Mouse (Mus musculus) common myeloid progenitor, adult 5-6 weeks (primary cell): Measurements from ENCODE around the gene Rev1. TPM values are rescaled to one million over a fixed set of nuclear protein-coding genes. Genes with fewer than 3 reads are reported as not detected.
A peak's percentile ranks its signal among the peaks of the same experiment; 100 is the strongest.
"Not testable (repeated sequence)": the region's sequence is repeated elsewhere in the genome, so short reads cannot be mapped to it uniquely, and the experiment has no call there.

Experiments
- ATAC-seq: replicated peaks from 2 replicates; pipeline ENCODE4 v1.8.0; 2016; ENCODE audit warnings: low read depth, mild to moderate bottlenecking, moderate TSS enrichment, inconsistent platforms; ENCODE audit not compliant: poor library complexity, severe bottlenecking
- total RNA-seq: library from RNA; stranded (forward); fragments of 200-1000, 187-1606 nt; gene quantifications from 2 replicates; pipeline ENCODE4 v1.2.3, GENCODE M21; 2017

Rev1 gene
- total RNA-seq, 1 experiment from 2014 or later: 41.5 TPM

DNA sequence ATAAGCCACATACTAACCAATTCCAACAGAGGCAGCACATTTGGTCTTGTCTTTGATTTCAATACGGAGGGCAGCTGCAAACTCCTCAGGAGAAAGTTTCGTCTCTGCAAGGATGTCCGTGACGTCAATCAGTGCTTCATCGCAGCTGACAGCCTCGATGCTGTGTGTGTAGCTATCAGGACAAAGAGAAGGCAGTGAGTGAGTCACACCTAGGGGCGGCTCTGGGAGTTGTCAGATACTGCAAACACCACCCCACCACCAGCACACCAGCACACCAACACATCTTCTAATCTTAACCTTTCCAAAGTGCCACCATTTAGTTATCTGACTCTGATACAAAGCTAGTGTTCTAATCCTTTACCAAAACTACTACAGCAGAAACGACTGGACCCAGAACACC, 58.3 kb downstream of the Rev1 start:
- no peak for ATAC-seq

DNA sequence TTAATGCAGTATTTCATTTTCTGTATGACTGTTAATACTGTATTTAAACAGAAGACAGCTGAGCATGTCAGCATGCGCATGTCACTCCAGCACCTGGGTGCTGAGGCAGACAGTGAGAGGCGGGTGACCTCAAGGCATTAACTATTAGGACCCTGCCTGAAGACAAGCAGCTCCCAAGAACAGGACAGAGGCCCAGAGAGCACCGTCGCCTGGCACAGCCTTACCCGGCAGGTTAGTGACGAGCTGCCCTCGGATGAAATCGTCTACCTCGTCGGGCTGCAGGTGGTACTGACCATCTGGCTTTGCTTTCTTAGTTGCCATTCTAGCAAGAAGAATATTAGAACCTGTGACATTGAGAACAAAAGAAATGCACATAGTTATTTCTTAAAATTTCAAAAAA, 62.3 kb downstream of the Rev1 start:
- ATAC-seq: no peak

DNA sequence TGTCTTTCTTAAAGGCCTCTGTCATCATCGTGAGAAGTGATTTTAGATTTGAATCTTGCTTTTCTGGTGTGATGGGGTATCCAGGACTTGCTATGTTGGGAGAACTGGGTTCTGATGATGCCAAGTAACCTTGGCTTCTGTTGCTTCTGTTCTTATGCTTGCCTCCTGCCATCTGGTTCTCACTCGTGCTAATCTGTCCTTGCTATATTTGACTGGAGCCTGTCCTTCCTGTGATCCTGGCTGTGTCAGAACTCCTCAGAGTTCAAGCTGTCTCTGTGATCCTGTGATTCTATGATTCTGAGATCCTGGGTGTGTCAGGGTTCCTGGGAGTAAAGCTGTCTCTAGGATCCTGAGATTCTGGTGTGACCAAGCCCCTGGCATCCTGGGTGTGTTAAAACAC, 67.4 kb downstream of the Rev1 start:
- ATAC-seq: not testable (repeated sequence)

DNA sequence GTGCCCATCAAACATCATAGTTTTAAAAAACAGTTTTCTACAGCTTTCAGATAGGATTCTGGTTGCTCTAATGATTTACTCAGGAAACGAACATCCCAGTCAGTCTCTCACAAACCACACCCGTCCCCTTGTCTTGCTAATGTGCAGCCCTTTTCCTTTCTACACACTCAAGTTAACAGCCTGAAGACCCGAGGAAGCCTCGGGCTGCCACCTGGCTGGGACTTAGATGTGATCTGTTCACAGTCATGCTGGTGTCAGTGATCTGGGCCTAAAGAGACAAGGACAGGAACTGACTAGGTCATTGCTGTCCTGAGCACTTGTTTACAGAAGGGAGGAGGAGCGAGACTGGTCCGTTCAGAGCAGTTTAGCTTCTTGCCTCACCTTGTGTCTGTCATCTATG, 71.2 kb downstream of the Rev1 start:
- no peak for ATAC-seq

DNA sequence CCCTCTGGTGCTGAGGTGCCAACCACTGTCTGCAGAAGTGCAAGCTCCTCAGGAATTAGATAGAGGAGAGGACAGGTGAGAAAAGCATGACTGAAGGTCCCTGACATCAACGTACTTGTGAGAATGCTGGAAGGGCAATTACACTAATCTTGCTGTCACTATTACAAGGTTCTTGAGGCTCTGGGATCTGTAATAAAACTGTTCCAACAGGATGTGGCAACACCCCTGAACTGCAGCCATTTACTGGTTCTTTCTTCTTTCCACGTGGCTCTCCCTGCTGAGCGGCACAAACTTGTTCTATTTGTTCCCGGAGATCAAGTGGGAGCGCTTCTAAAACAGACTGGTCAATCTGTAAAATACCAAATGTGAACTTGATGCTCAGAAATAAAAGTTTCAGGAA, 74.4 kb downstream of the Rev1 start:
- no peak for ATAC-seq

DNA sequence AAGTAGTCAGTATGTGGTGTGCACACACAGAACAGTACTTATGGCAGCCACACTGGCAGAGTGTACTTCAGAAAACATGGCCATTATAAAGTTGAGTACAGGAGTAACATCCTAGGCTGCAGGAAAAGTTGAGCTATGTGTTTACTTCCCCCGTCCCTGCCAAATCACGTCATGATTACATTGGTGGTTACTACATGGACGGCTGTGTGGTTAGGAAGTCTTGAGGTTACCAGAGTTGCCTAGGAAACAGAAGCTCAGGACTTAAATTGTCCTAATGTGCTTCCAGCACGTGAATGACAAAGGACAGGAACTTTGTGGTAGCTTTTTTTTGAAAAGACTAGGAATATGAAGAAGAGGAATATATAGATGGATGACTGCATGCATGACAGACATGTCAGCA, 80.0 kb downstream of the Rev1 start:
- ATAC-seq: peak; percentile 92

DNA sequence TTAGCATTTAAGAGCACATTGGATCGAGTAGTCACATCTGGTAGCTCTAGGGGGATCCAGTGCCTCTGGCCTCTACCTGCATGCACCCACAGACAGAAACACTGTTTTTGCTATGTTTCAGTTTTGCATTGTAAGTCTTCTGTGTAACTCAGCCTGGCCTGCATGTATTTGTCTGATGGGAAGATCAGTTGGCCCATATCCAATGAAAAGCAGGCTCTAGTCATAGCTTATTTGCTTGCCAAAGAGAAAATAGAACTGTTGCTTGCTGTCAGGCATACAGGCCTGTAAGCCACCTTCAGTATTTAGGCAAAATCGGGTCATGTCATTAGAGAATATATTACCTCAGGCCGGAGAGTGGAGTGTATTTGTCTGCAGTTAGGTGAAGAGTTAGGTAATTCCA, 81.5 kb downstream of the Rev1 start:
- ATAC-seq: no peak

DNA sequence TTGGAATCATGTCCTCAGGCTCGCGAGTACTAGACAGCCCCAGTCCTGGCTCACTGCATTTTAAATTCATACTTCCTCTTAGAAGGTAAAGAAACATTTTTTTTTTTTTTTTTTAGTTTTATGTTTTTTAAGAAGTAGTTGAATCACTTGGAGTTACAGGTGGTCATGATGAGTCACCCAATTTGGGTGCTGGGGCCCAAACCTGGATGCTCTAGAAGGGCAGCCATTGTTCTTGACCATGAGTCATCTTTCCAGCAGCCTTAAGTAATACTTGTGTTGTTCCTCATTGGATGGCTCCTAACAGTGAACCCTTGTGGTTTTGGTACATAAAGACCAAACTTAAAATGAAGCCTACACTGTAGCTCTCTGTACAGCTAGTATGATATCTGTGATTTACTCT, 90.7 kb downstream of the Rev1 start:
- ATAC-seq: no peak

DNA sequence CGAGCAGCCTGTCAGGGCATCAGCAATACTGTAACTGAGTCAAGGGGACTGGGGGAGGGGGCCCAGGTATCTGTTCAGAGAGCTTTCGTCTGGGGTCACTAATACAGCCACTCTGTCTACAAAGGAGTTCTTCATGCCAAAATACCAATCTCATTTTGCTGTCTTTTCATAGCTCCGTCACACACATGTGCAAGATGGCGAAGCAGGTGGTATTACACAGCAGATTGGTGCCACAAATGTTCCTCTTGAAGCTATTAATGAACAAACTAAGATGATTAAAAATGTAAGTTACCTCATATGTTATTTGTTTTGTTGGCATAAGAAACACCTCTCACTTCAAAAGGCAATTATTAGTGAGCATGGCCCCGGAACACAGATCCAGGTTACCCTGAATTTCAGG, 92.2 kb downstream of the Rev1 start:
- no peak for ATAC-seq

DNA sequence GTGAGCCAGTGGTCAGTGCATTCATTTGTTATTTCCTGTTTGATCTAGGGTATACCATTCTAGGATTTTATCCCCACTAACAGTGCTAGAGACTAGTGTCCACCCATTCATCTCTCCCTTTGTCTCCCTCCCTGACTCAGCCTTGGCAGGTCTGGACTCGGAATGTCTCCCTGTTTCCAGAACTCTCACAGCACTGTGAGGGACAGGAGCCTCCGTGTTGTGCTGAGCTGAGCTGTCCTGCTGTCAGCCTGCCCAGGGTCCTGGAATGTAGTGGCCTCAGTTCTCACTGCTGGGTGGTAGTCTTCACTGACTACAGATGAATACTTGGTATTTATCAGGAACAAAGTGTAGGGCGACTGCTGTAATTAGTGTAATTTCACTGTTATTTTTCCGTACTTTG, 94.1 kb downstream of the Rev1 start:
- no peak for ATAC-seq

DNA sequence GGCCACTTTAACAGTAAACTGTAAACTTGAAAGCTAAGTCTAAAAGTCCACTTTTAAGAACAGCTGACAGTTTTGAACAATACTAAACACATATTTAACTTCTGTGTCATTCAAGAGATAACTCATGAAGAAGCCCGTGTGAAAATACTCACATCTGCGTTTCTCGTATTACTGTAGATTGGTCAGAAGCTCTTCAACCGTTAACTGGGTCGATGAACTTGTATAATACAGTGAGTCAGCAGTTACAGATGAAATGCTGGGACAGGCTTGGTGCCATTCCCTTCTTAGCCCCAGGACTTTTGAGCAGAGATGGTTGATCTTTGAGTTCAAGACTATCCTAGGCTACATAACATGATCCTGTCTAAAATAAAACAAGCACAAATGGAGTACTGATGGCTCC, 98.2 kb downstream of the Rev1 start:
- ATAC-seq: no peak

DNA sequence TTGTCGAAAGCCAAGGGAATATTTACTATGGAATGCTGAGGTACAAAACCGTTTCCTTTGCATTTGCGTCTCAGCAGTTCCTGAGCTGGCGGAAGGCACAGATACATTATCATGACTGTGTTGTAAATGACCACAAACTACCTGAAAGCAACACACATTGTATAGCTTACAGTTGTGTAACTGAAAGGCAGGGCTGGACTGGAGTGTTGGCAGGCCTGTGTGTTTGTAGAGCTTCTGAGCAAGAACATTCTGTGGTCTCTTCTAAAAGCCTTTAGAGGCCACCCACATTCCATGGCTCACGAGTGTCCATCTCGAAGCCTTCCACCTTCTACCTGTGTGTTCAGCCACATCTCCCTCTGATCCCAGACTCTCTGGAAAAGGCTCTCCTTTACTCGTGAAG, 102.3 kb downstream of the Rev1 start:
- ATAC-seq: no peak

DNA sequence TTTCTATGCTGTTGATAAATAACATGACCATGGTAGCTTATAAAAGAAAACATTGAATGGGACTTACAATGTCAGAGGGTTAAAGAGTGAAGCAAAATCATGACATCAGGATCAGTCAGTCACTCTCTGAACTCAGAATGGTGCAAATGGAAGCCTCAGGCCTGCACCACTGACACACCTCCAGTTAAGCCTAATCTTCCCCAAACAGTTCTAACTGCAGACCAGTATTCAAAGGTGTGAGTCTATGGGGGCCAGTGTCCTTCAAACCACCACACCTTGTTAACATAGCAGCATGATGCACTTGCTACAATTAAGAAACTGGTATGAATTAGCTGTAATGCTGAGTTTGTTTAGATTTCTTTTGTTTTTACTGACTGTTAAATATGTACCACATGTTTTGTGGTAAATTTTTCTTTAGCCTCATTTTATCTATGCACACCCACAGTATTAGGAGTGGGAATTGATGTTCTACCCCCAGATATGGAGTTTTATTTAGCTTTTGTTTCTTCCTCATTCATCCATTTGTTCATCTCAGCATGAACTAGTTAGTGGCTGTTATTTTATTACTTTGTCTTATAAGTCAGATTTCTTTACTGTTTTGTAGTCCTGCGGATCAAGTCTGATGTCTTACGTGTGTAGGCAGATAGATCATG, 114.9 kb downstream of the Rev1 start:
- ATAC-seq: no peak

DNA sequence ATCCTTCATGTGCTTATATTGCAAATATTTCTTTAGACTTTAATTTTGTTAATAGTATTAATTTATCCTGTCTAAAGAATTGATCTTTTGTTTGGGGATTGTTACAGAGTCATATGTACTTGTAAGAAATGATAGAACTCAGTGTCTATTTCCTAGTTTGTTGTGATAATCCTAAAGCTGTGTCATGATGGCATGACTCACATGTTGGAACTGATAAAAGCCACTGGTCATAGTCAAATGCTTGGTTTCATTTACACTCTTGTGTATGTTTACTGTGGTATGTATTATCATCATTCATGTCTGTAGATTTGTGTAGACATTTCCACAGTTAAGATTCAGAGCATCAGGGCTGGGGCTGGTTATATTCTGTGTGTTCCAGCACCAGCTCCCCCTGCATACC, 117.1 kb downstream of the Rev1 start:
- ATAC-seq: no peak

DNA sequence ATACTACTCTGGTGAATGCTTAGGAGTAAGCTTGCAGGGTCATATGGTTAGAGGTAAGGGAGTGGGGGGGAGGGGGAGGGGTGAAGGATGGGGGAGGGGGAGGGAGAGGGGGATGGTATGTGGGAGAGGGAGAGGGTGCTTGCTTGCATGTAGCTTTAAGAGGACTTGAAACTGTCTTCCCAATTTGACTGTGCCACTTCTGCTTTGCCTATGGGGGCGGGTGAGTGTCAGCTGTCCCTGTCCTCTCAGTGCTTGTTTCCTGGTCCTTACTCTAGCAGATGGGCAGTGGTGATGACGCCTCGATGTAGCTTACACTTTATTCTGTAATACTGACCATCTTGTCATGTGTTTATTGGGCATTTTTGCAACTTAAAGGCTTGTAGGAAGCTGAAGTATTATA, 117.5 kb downstream of the Rev1 start:
- peak; percentile 47 for ATAC-seq

DNA sequence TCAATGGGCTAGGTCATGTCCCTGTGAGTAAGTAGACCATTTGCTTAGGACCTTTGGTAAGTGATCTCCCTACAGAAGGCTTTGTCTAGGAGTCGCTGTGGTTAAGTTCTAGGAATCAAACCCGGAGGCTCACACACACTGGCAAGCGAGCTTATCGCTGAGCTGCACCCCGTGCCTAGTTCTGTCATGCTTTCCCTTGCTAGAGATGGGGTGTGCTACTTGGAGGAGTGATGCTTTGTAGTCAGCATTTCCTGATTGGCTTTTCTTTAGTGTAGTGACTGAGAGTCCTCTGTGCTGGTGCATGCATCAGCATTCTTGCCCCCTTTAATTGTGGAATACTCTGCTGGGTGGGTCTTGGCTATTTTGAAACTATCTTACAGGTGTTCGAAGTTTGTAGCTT, 118.0 kb downstream of the Rev1 start:
- ATAC-seq: peak; percentile 77

DNA sequence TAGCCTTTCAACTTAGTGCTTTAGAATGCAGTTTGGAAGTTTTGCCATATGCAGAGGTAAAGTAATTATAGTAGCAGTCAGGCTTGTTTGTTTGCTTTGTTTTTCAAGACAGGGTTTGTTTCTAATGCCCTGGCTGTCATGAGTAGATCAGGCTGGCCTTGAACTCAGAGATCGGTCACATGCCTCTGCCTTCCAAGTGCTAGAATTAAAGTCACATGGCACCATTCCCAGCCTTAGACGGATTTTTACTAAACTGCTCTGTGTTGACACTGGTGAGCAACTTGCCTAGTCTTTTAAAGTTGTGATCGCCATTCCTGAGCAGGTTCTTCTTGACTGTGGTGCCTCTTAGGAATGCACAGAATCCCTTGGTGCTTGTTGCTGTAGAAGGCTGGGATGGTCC, 122.9 kb downstream of the Rev1 start:
- no peak for ATAC-seq

DNA sequence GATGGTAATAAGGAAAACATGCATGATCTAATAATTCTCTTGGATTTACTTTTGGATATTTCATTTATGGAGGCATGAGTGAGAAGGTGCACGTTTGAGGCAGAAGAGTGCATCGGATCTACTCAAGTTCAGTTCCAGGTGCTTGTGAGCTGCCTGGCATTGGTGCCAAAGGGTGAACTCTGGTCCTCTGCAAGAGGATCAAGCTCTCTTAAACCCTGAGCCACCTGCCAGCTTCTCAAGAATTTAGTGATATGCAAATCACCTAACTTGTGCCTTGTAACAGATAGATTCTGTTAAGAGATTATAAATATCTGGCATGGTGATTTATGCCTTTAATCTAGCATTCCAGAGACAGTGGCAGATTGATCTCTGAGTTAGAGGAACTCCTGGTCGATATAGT, 126.6 kb downstream of the Rev1 start:
- ATAC-seq: no peak

Other genes with a start within 250 kb of the Rev1 start
- 22.7 and 36.1 TPM in 2 replicates for gene Mitd1, start 239.4 kb downstream of the Rev1 start, total RNA-seq
- gene Mrpl30, start 239.3 kb downstream of the Rev1 start, total RNA-seq: 220 and 300 TPM in 2 replicates
- gene Lyg2, start 213.3 kb downstream of the Rev1 start, total RNA-seq: not detected in 2 replicates
- gene Lyg1, start 172.0 kb downstream of the Rev1 start, total RNA-seq: not detected in 2 replicates
- 43.7 and 48.5 TPM in 2 replicates for gene Txndc9, start 131.9 kb downstream of the Rev1 start, total RNA-seq
- 41.0 and 70.5 TPM in 2 replicates for gene Eif5b, start 131.8 kb downstream of the Rev1 start, total RNA-seq